Mouse (Mus musculus): Measurements from ENCODE around the gene Fat4. TPM values are rescaled to one million over a fixed set of nuclear protein-coding genes. Genes with fewer than 3 reads are reported as not detected.

Gene Fat4
- total and polyA plus RNA-seq, 3 experiments, result not detected

DNA sequence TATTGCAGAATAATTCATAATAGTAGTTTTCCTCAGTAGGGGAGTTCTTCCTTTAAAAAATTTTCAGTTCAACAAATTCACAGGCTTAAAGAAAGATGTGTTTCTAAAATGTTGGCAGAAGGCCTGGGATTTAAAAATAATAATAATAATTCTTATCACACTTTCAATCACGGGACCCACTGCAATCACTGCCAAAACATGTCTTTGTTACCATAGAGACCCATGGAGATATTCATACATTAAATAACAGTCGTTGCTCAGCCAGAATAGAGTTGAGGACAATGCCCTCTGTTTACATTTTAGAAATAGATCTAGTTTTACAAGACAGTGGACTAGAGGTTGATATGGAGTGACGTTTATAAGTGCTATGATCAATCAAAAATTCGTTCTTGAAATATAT, 159.7 kb downstream of the Fat4 start:
- no peak overlapping the region for H3K27ac ChIP-seq (ENCODE audit: insufficient read depth, low read depth)
- H3K79me2 ChIP-seq (replicated peaks; ENCODE audit: control insufficient read depth, extremely low read depth, insufficient read depth, poor library complexity, severe bottlenecking), result no peaks in the 10 kb centered on the region
- no peaks in the 10 kb centered on the region for H3K4me1 ChIP-seq (ENCODE audit: control insufficient read depth in 1 of 2, insufficient read depth in 2 of 2)
- in situ Hi-C loops (cut with MboI; ENCODE audit: low pct_ligation_motif_present, low pct_unique_long_range_greater_than_20kb, low sequenced_read_pairs), result no loop called here
- no peaks in the 10 kb centered on the region for H3K9me3 ChIP-seq (replicated peaks; ENCODE audit: low read length)
- H3K36me3 ChIP-seq (replicated peaks in 1 of 2; ENCODE audit: control insufficient read depth in 1 of 2, insufficient read depth in 1 of 2, low read length in 1 of 2), result no peaks in the 10 kb centered on the region
- no peak overlapping the region for H3K4me2 ChIP-seq (ENCODE audit: insufficient read depth, low read depth, poor library complexity, severe bottlenecking)
- no peak for DNase-seq (ENCODE audit: extremely low read depth)
- H3K9ac ChIP-seq (ENCODE audit: insufficient read depth, low read depth), result no peak overlapping the region
- dilution Hi-C loops (cut with MboI; ENCODE audit: extremely low pct_ligation_motif_present, extremely low pct_unique_long_range_greater_than_20kb, low sequenced_read_pairs), result no loop called here
- H3K27me3 ChIP-seq (replicated peaks), result no peaks in the 10 kb centered on the region
- no peak overlapping the region for H3K4me3 ChIP-seq (replicated peaks in 1 of 3; ENCODE audit: low read depth in 2 of 3, low read length in 2 of 3, poor library complexity in 1 of 3)
- TF ChIP-seq USF2 (conservative IDR thresholded peaks at IDR 0.05; ENCODE audit: low read depth, low read length) (no peak), SMC3 (IDR thresholded peaks at IDR 0.05; ENCODE audit: low read depth, low read length) (no peak), RAD21 (IDR thresholded peaks at IDR 0.05; ENCODE audit: low read depth, low read length) (no peak), NELFE (IDR thresholded peaks at IDR 0.05; ENCODE audit: low read depth, low read length) (no peak), JUND (conservative IDR thresholded peaks at IDR 0.05; ENCODE audit: low read depth, low read length) (no peak), ZMIZ1 (IDR thresholded peaks at IDR 0.05; ENCODE audit: low read depth, low read length) (no peak), MAX (IDR thresholded peaks at IDR 0.05; ENCODE audit: low read length) (no peak), CTCF (conservative IDR thresholded peaks at IDR 0.05 in 1 of 2, IDR thresholded peaks at IDR 0.05 in 1 of 2; ENCODE audit: low read depth in 2 of 2, low read length in 2 of 2) (no peak), CHD2 (IDR thresholded peaks at IDR 0.05; ENCODE audit: low read length) (no peak), ETS1 (conservative IDR thresholded peaks at IDR 0.05; ENCODE audit: low read depth, low read length) (no peak), TCF12 (IDR thresholded peaks at IDR 0.05; ENCODE audit: low read depth, low read length) (no peak)

DNA sequence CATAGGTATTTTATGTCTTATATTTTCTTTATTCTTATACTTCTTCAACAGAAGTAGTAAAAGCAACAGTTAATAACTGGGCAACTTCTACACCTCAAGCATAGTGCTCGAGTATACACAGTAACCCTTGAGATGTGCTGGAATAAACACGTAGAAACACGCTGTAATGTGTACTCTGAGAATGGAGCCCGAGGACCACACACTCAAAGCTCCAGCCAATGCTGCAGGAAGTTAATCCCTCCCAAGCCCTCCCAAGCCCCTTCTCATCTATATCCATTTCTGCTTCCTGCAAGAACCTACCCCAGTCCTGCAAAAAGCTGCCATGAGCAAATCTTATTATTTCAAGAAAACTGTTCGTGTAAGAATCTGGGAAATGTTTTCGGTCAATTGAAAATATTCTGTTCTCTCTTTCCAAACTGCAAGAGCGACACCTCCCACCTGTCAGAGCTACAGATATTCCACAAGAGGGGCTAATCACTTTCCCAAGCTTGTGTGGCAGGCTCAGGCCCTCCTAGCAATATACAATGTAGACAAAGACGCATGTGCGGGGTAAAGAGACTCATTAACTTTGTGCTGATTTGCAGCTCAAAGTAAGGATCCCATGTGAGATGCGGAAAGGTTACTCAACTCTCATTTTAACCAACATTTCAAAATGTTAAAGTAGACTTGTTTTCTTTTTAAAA, 161.0 kb downstream of the Fat4 start:
- DNase-seq (ENCODE audit: extremely low read depth), result no peak
- H3K9me3 ChIP-seq (replicated peaks; ENCODE audit: low read length), result no peaks in the 10 kb centered on the region
- no peak overlapping the region for H3K4me2 ChIP-seq (ENCODE audit: insufficient read depth, low read depth, poor library complexity, severe bottlenecking)
- TF ChIP-seq JUND (conservative IDR thresholded peaks at IDR 0.05; ENCODE audit: low read depth, low read length) (no peak), CTCF (conservative IDR thresholded peaks at IDR 0.05 in 1 of 2, IDR thresholded peaks at IDR 0.05 in 1 of 2; ENCODE audit: low read depth in 2 of 2, low read length in 2 of 2) (no peak), USF1 (IDR thresholded peaks at IDR 0.05; ENCODE audit: low read depth, low read length) (no peak), SMC3 (IDR thresholded peaks at IDR 0.05; ENCODE audit: low read depth, low read length) (no peak), JUN (IDR thresholded peaks at IDR 0.05; ENCODE audit: insufficient read depth, low read depth, low read length) (no peak), CHD2 (IDR thresholded peaks at IDR 0.05; ENCODE audit: low read length) (no peak), MYC (IDR thresholded peaks at IDR 0.05; ENCODE audit: low read depth, low read length) (no peak), ZC3H11A (IDR thresholded peaks at IDR 0.05; ENCODE audit: low read depth, low read length) (no peak), POLR2AphosphoS2 (IDR thresholded peaks at IDR 0.05; ENCODE audit: low read depth, low read length) (no peak), MAX (IDR thresholded peaks at IDR 0.05; ENCODE audit: low read length) (no peak), TBP (conservative IDR thresholded peaks at IDR 0.05; ENCODE audit: low read depth, low read length) (no peak)
- H3K4me1 ChIP-seq (ENCODE audit: control insufficient read depth in 1 of 2, insufficient read depth in 2 of 2), result no peaks in the 10 kb centered on the region
- no peak overlapping the region for H3K9ac ChIP-seq (ENCODE audit: insufficient read depth, low read depth)
- dilution Hi-C loops (cut with MboI; ENCODE audit: extremely low pct_ligation_motif_present, extremely low pct_unique_long_range_greater_than_20kb, low sequenced_read_pairs) (no loop called here), in situ Hi-C loops (cut with MboI; ENCODE audit: low pct_ligation_motif_present, low pct_unique_long_range_greater_than_20kb, low sequenced_read_pairs) (no loop called here)
- no peaks in the 10 kb centered on the region for H3K36me3 ChIP-seq (replicated peaks in 1 of 2; ENCODE audit: control insufficient read depth in 1 of 2, insufficient read depth in 1 of 2, low read length in 1 of 2)
- H3K27me3 ChIP-seq (replicated peaks), result no peaks in the 10 kb centered on the region
- no peaks in the 10 kb centered on the region for H3K79me2 ChIP-seq (replicated peaks; ENCODE audit: control insufficient read depth, extremely low read depth, insufficient read depth, poor library complexity, severe bottlenecking)
- H3K27ac ChIP-seq (ENCODE audit: insufficient read depth, low read depth), result no peak overlapping the region
- no peak overlapping the region for H3K4me3 ChIP-seq (replicated peaks in 1 of 3; ENCODE audit: low read depth in 2 of 3, low read length in 2 of 3, poor library complexity in 1 of 3)

All from CH12.LX (cell line).